Mouse (Mus musculus) stomach, postnatal 0 days (tissue): ENCODE data around the gene Hba-a2. TPM values are rescaled to one million over a fixed set of nuclear protein-coding genes. Genes with fewer than 3 reads are reported as not detected.
"Not testable (repeated sequence)": the region's sequence is repeated elsewhere in the genome, so short reads cannot be mapped to it uniquely, and the experiment has no call there.

Experiments
- ATAC-seq: fragments of 200-750 bp; cut with Nextera tagmentation; 2 replicates; pipeline ENCODE4 v1.8.0; 2017; ENCODE audit not compliant: low FRiP score, low TSS enrichment
- DNase-seq: peaks from one replicate; pipeline ENCODE4 v3.0.0-alpha.2; 2016; ENCODE audit warnings: low spot score
- H3K27ac ChIP-seq: fragments of 300-500 bp; sonication (generic); replicated peaks from 2 replicates; pipeline ENCODE4 v1.5.1; 2014; ENCODE audit warnings: mild to moderate bottlenecking, control low read depth
- H3K27me3 ChIP-seq: fragments of 300-500 bp; sonication (generic); 2 replicates; pipeline ENCODE4 v1.6.1; 2014; ENCODE audit warnings: low read length; ENCODE audit not compliant: control insufficient read depth, insufficient read depth
- H3K36me3 ChIP-seq: fragments of 300-500 bp; sonication (generic); 2 replicates; pipeline ENCODE4 v1.6.1; 2014; ENCODE audit warnings: low read length, mixed read lengths; ENCODE audit not compliant: control insufficient read depth, insufficient read depth
- H3K4me1 ChIP-seq: fragments of 300-500 bp; sonication (generic); replicated peaks from 2 replicates; pipeline ENCODE4 v1.6.1; 2014; ENCODE audit warnings: antibody characterized with exemption; ENCODE audit not compliant: control insufficient read depth, insufficient read depth
- H3K4me2 ChIP-seq: fragments of 300-500 bp; sonication (generic); replicated peaks from 2 replicates; pipeline ENCODE4 v1.6.1; 2014; ENCODE audit warnings: low read depth, mild to moderate bottlenecking, control low read depth, moderate library complexity
- H3K4me3 ChIP-seq: fragments of 300-500 bp; sonication (generic); 2 replicates; pipeline ENCODE4 v1.5.1; 2014; ENCODE audit warnings: low read depth, low read length, control low read depth
- H3K9ac ChIP-seq: fragments of 300-500 bp; sonication (generic); 2 replicates; pipeline ENCODE4 v1.6.1; 2014; ENCODE audit warnings: mild to moderate bottlenecking, low read length, control low read depth, mixed read lengths
- H3K9me3 ChIP-seq: fragments of 300-500 bp; sonication (generic); 2 replicates; pipeline ENCODE4 v1.6.1; 2016; ENCODE audit warnings: low read length; ENCODE audit not compliant: control insufficient read depth
- CTCF ChIP-seq: IDR thresholded peaks from 2 replicates; pipeline ENCODE4 v1.5.1; 2016; ENCODE audit warnings: antibody characterized with exemption, low read depth, mild to moderate bottlenecking, moderate library complexity
- EP300 ChIP-seq: optimal IDR thresholded peaks from 2 replicates; pipeline ENCODE3; 2016; ENCODE audit warnings: antibody characterized with exemption
- WGBS: fragments of 180-500 bp; shearing (Covaris S2); extraction: QIAGEN DNeasy Blood & Tissue Kit; methylation state at CpG from one replicate; pipeline ENCODE4 v1.1.7; 2014; 5-methylcytosine and 5-hydroxymethylcytosine counted together
- polyA plus RNA-seq: library from polyadenylated mRNA; unstranded; fragments of >200 nt; fragmentation: Nextera tagmentation; extraction: Ambion mirVana; gene quantifications from 2 replicates; pipeline ENCODE4 v1.2.1, GENCODE M21; 2015

Gene Hba-a2
- polyA plus RNA-seq, 1 experiment from 2014 or later, result 728 TPM

DNA sequence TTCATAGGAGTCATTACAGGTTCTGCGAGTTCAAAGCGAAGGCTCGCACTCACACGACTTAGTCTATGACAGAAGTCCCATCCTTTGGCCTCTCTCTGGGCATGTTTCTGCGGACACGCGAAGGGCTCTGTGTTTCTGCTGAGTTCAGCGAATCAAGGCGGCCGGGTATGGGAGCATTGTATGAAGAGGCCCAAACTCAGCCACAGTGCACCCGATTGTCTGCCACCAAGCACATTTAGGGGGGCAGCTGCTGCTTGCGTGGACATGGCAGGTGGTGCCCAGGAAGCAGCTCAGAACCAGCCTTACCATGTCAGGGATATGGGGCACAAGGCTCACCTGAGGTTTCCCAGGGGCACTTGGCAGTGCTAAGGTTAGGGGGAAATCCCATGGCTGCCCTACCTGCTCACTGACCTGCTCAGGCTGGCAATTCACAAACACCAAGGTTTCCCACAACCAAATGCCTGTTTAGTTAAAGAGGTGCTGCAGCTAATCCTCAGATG, 17.8 kb upstream of the Hba-a2 start:
- Histone ChIP-seq H3K9ac (no peak overlapping the region), H3K27ac (no peak overlapping the region), H3K4me2 (no peak overlapping the region), H3K4me3 (no peak overlapping the region), H3K27me3 (no peaks in the 10 kb centered on the region), H3K9me3 (no peaks in the 10 kb centered on the region), H3K4me1 (no peaks in the 10 kb centered on the region), H3K36me3 (no peaks in the 10 kb centered on the region)
- ATAC-seq (no peak), DNase-seq (no peak)
- TF ChIP-seq CTCF (no peak), EP300 (no peak)
- WGBS, result 79% methylated on average over 12 of the region's 12 CpGs

DNA sequence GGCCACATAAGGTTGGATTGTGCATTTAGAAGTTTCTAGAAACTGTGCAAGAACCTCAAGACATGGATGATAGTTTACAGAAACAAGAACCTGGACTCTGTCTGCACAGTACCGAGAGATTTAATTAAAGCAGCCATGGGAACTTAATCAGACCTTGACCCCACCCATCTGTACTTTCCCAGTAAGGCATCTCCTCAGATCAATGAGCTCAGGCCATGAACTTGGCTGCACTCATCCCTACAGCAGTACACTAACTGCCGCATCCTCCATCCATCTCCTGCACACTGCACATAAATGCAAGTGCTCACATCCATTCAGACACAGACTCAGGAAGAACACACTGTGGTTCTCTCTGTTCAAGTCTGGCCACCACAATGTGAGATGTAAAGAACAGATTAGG, 15.6 kb upstream of the Hba-a2 start:
- ATAC-seq (no peak), DNase-seq (no peak)
- Histone ChIP-seq H3K4me3 (no peak overlapping the region), H3K4me2 (no peak overlapping the region), H3K27me3 (no peaks in the 10 kb centered on the region), H3K4me1 (no peaks in the 10 kb centered on the region), H3K27ac (no peak overlapping the region), H3K9ac (no peak overlapping the region), H3K9me3 (no peaks in the 10 kb centered on the region), H3K36me3 (no peaks in the 10 kb centered on the region)
- 51% methylated on average over 2 of the region's 2 CpGs for WGBS
- no peak for TF ChIP-seq EP300
- no peak for TF ChIP-seq CTCF

DNA sequence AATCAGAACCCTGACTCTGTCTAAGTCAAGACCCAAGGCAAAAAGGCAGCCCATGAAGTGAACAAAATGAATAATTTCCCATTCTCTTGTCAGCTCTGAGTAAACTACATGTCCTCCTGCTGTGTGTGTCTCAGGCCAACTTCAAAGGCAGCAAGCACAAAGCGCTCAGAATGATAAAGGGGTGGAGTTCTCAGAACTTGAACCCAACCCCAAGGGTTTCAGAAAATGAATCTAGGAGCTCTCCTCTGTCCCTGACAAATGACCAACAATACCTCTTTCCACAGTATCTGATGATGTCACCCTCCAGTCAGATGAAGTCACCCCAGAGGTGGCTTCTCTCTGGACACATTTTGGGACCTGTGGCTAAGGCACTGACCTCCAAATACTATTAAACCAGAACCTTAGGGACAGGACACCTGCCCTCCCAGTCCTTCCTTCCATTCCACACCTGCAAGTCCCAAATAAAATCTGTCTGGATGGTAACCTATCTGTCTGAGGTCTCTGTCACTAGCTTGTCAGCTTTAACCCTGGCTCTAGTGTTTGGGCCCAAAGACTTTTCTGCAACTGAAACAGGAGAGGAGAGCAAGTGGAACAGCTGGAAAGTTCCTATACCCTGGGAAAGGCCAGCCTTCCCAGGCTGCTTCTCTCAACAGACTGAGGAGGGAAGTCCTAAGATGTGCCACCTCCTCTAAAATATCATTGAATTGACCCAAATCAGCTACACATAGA, 14.7 kb upstream of the Hba-a2 start:
- Histone ChIP-seq H3K4me3 (no peak overlapping the region), H3K9ac (no peak overlapping the region), H3K36me3 (no peaks in the 10 kb centered on the region), H3K27me3 (no peaks in the 10 kb centered on the region), H3K4me2 (no peak overlapping the region), H3K4me1 (no peaks in the 10 kb centered on the region), H3K9me3 (no peaks in the 10 kb centered on the region), H3K27ac (no peak overlapping the region)
- DNase-seq (no peak), ATAC-seq (no peak)
- TF ChIP-seq EP300 (no peak), CTCF (no peak)
- WGBS, result 71% methylated on average over 1 of the region's 1 CpGs

DNA sequence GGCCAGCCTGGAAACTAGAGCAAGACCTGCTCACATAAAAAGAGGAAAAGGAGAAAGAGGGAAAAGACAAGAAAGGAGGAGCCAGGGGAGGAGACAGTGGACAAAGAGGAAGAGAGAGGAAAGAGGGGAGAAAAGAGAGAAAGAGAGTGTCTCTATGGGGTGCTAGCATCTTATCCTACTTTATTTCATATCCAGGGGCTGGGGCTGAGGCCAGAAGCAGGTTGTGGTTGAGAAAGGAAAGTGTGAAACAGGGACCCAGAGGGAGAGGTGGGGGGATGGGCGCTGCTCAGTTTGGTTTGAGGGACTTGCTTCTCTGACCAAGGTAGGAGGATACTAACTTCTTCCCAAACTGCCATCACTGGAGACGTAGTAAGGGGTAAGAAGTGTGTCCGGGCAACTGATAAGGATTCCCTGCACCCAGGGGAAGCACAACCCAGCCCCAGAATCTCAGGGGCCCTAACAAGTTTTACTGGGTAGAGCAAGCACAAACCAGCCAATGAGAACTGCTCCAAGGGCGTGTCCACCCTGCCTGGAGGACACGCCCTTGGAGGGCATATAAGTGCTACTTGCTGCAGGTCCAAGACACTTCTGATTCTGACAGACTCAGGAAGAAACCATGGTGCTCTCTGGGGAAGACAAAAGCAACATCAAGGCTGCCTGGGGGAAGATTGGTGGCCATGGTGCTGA, 13.1 kb upstream of the Hba-a2 start, which contains the start of gene Hba-a1:
Gene Hba-a1, plus strand, starts transcription at position 421 of the 687 bp plus-strand sequence.
- H3K4me2 ChIP-seq, DNase-seq, H3K4me3 ChIP-seq, H3K27me3 ChIP-seq, H3K27ac ChIP-seq, H3K9me3 ChIP-seq, H3K9ac ChIP-seq, H3K36me3 ChIP-seq, H3K4me1 ChIP-seq: not testable (repeated sequence)
- peak; percentile 28; the same call in 1 of the 2 replicates for ATAC-seq
- 100% methylated on average over 1 of the region's 5 CpGs for WGBS

DNA sequence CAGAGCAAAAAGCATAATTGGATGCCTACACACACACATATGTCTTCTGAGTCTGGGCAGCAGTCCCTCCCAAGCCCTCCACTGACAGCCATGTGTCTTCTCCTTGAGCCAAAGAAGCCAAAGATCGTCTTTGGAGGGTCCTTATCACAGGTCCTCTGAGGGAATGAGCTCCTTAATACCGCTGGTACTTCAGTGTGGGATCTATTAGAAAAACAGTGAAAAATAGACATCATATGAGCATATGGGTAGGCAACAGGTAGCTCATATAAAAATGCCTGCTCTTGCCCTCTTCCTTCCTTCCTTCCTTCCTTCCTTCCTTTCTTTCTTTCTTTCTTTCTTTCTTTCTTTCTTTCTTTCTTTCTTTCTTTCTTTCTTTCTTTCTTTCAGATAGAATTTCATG, 11.7 kb upstream of the Hba-a2 start:
- H3K4me1 ChIP-seq, H3K27ac ChIP-seq, H3K9ac ChIP-seq, H3K36me3 ChIP-seq, H3K4me3 ChIP-seq, H3K27me3 ChIP-seq, DNase-seq, H3K9me3 ChIP-seq, H3K4me2 ChIP-seq, ATAC-seq: not testable (repeated sequence)
- WGBS, result 56% methylated on average over 2 of the region's 2 CpGs
